Mouse (Mus musculus): ENCODE measurements around the gene Rsph1.

Gene Rsph1

GRCm38 (mm10) chr17:31209376-31209930 is 67.7 kb downstream of the Rsph1 start:
- DNase-seq (ENCODE audit: low spot score in 2 of 2), result no peak

- no peak for DNase-seq (ENCODE audit: low spot score in 2 of 2)
These were observed 68.5 kb downstream of the Rsph1 start for GRCm38 (mm10) chr17:31208654-31209053.

GRCm38 (mm10) chr17:31207771-31208334 is 69.3 kb downstream of the Rsph1 start, which contains the start of gene Ubash3a:
Gene Ubash3a (plus strand): TSS chr17:31207873.
- peak; percentile 73 to 75 for DNase-seq (ENCODE audit: low spot score in 2 of 2)
